Mouse (Mus musculus): ENCODE measurements around the gene Jmjd1c. TPM values are rescaled to one million over a fixed set of nuclear protein-coding genes. Genes with fewer than 3 reads are reported as not detected.

Jmjd1c gene
- total RNA-seq (2015; ENCODE audit: low replicate concordance) (33.5 and 37.1 TPM in 2 replicates), total RNA-seq (2017; ENCODE audit: low replicate concordance) (19.8 and 26.1 TPM in 2 replicates)

DNA sequence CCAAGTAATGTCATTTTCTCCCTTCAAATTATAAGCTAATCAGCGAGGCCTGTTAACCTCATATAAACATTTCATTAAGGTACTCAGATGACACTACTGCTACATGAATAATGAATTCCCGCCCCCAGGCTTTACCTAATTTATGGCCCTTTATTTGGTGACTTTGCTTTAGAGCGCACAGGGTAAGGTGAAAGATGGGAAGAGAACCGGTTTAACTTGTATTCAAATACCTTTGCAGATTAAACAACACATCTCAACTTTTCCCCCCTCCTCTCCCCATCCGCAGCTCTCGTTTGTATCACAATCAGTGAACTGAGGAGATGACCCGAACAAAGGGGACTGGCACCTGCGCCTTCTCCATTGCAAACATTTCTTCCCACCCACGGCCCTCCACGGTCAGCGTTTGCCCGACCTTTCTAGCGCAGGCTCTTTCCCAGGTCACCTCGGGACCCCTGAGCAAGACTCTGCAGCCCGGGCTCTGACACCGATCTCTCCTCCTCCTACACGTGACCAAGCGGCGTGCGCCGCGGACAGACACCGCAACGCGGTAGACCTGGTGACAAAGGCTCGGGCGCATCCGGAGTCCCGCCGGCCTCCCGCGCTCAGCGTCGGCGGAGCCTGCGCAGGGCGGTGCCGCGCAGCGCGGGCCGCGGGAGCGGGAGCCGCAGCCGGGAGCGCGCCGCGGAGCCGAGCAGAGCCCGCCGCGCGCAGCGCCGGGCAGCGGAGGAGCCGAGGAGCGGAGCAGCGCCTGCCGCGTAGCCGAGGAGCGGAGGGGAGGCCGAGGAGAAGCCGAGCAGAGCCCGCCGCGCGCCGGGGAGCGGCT is at the start of gene Jmjd1c:
Gene Jmjd1c (plus strand): TSS at position 328 of the 823 bp plus-strand sequence.
- peak; percentile 45; the same call in 1 of the 2 replicates for ATAC-seq (replicated peaks; ENCODE audit: low FRiP score, poor library complexity, severe bottlenecking)

DNA sequence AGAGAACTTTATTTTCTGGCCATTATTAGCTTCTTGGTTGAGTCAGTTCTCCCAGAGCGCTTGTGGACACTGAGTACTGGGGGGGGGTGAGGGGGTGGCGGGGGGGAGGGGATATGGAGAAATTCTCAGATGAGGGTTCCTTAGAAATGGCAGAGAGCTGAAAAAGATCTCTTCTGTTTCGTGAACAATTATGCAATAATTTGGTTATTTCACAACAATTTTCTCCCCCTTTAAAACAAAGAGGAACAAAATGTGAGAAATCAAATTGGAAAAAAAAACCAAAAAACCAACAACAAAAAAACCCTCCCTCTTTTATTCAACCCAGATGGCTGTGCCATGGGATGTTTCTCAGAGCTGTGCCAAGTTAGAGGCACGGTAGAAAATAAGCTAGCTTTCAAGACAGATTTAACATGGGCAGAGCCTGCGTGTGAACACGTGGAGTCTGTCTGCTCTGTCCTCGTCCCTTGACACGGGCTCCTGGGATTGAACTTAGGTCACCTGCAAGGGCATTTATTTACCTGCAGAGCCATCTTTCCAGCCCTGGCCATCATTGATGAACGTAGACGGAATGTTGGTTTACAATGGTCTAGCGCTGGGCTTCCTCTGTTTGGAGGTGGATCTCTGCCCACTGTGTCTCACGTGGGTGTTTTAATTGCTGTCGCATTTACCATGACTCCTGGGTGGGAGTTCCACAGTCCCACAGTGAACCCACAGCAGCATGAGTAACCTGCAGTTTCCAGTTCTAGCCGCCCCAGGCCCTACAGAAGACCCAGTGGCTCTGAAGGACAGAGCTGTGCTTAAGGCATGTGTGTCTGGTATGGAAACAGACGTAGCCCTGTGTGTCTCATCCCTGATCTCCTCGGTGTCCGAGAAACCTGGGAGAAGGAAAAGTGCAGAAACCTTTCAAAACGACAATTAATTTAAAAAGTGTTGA is 47.9 kb upstream of the Jmjd1c start:
- ATAC-seq (replicated peaks; ENCODE audit: low FRiP score, poor library complexity, severe bottlenecking): no peak

DNA sequence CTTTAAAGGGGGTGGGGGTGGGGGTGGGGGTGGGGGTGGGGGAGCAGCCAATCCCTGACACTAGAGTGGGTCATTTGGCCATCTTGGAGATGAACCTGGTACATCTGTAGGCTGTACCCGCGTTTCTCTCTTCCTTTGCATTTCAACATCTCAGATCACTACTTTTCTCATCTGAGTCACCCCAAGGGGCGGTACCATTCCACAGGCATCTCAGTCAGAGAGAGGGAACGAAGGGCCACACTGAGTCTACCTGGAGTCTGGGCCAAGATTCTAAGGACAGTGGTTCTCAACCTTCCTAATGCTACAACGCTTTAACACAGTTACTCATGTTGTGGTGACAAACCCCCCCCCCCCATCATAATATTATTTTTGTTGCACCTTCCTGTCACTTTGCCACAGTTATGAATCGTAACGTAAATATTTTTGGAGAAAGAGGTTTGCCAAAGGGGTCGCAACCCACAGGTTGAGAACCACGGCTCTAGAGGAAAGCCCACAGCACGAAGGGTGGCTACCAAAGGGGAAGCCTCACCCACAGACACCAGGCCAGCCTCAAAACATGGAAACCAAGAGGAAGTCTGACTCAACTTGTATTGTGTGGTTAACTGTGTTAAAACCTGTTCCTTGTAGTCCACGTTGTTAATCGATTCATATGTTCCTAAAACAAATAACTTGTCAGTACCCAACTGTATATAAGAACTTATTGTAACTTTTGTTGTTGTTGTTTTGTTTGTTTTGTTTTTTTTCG is 46.9 kb upstream of the Jmjd1c start:
- no peak for ATAC-seq (replicated peaks; ENCODE audit: low FRiP score, poor library complexity, severe bottlenecking)

DNA sequence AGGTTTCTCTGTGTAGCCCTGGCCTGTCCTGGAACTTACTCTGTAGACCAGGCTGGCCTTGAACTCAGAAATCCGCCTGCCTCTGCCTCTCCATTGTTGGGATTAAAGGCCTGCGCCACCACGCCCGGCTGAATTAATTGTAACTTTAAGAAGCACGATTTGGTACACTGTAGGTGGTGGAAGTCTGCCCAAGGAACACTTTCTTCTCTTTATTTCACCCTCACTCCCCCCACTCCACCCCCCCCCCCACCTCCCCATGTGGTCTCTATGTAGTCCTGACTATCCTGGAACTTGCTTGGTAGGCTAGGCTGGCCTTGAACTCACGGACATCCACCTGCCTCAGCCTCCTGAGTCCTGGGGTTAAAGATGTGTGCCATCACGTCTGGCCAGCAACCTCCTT is 46.3 kb upstream of the Jmjd1c start:
- ATAC-seq (replicated peaks; ENCODE audit: low FRiP score, poor library complexity, severe bottlenecking): no peak

DNA sequence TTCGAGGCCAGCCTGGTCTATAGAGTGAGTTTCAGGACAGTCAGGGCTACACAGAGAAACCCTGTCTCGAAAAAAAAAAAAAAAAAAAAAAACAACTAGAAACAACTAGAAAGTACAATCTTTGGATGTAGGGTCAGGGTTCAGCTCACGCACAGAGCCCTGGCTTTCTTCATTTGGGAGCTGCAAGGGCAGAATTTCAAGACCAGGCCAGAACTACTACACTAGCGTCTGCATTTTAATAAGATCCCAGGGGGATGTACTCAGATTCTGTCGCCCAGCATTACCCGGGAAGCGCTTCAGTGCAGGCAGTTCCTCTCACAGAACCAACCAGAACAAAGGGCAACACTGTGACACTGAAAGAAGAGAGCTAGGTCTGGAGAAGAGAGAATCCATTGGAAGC is 45.2 kb upstream of the Jmjd1c start:
- ATAC-seq (replicated peaks; ENCODE audit: low FRiP score, poor library complexity, severe bottlenecking): no peak

DNA sequence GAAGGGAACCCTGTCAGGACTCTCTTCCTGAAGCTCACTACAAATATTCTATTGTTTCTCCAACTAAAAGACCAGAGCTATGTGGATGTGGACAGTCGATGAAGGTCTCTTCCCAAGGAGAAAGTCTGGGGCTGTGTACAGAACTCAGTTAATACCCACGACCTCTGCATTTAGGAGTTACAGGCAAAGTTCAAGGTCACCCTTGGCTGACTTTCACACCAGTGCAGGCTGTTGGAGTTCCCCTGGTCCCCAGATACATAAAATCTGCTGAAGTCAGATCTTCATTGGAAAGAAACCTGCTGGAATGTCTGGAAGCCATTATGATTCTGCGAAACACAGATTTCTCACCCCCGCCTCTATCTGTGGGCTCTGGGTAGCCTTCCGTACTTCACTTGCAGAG is 44.5 kb upstream of the Jmjd1c start:
- ATAC-seq (replicated peaks; ENCODE audit: low FRiP score, poor library complexity, severe bottlenecking): no peak

DNA sequence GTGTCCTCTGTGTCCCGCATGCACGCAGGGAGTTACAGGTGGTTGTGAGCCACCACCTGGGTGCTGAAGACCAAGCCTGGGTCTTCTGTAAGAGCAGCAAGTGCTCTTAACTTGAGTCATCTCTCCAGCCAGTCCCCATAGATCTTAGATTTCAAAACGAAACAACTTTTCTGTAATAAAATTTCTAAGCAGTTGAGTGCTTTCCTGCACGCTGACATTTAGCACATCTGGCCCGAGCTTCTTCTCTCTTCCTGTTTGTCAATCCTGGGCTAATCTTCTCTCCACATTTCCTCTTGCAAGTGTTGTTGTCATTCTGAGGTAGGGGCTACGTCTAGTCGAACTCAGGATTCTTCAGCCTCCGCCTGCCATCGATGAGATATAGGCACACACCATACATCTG is 43.5 kb upstream of the Jmjd1c start:
- no peak for ATAC-seq (replicated peaks; ENCODE audit: low FRiP score, poor library complexity, severe bottlenecking)

DNA sequence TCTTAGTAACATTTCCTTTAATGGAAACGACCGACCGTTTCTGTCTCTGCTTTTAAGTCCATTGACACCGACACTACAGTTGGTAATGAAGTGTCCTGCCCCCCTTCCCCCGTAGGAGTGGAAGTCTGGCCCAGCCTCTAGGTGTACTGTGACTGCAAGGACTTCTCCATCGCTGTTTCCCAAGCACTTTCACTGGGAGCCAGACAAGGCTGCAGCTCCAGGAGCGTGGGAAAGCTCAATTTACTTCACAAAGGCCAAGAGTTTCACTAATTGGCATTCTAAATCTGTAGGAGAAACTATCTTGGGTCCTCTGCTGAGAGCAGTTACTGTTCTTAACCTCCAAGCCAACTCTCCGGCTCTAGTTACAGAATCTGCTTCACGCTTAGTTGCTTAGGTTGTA is 42.5 kb upstream of the Jmjd1c start:
- no peak for ATAC-seq (replicated peaks; ENCODE audit: low FRiP score, poor library complexity, severe bottlenecking)

DNA sequence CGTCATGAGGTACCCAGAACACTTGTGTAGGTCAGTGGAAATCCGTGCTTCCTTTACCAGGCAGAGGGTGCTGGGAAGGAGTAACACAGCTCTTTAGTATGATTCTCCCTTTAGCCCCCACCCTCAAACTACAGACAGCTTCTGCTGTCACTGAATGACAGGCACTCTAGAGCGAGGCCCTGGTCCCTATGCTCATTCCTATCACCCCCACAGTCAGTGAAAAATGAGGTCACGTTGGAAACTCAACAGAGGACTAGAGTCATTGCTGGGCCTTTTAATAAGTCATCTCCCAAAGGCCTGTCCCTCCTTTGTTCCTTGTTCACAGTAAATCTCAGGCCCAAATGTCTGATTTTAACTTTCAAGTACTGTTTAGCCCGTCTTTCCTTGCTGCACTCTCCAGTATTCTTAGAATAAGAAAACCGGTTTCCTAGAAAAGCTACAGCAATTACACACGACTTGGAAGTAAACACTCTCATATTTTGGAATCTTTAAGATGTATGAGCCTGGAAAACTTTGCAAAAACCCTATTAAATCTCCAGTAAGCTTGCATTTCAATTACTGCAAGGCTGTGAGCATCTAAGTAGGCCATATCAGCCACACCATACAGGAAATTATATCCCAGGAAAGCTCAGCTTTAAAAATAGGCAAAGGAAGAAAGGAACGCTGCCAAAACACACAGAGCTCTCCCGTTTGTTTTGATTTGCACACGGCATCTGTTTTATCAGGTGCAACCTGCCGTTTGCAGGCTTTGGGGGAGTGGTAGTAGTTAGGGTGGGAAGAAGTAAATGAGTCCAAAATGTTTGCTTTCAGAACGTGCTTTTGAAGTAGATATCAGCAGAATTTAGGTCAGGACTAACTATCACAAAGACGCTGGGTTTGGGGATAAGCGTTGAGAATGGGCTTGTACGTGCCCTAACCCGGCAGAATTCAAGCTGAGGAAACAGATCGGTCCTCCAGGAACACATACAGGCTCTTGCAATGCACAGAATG is 39.8 kb upstream of the Jmjd1c start:
- ATAC-seq (replicated peaks; ENCODE audit: low FRiP score, poor library complexity, severe bottlenecking): no peak

DNA sequence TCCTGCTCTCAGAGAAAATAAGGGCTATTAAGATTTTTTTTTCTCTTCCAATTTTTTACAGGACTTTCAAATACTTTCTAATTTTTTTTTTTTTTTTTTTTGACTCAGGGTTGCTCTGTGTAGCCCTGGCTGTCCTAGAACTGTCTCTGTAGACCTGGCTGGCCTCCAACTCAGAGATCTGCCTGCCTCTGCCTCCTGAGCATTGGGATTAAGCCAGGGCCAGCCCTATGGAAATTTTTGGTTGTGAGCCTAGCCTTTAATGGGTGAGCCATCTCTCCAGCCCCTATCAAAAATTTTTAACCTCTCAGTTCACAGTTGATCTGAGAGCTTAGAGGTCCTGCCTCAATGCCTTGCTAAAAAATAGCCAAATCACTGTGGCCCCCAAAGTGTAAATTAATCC is 38.7 kb upstream of the Jmjd1c start:
- ATAC-seq (replicated peaks; ENCODE audit: low FRiP score, poor library complexity, severe bottlenecking): no peak

DNA sequence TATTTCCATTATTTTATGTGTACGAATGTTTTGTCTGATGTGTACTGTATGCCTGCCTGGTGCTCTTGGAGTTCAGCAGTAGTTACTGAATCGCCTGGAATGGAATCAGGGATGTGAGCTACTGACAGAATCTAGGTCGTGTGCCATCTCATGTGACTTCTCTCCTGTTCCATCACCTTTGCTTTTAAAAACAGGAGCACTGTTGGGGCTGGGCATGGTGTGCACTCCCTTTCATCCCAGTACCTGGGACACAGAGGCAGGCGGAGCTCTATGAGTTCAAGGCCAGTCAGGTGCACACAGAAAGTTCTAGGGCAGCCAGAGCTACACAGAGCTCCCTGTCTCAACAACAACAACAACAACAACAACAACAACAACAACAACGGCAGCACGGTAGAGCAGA is 38.2 kb upstream of the Jmjd1c start:
- no peak for ATAC-seq (replicated peaks; ENCODE audit: low FRiP score, poor library complexity, severe bottlenecking)

DNA sequence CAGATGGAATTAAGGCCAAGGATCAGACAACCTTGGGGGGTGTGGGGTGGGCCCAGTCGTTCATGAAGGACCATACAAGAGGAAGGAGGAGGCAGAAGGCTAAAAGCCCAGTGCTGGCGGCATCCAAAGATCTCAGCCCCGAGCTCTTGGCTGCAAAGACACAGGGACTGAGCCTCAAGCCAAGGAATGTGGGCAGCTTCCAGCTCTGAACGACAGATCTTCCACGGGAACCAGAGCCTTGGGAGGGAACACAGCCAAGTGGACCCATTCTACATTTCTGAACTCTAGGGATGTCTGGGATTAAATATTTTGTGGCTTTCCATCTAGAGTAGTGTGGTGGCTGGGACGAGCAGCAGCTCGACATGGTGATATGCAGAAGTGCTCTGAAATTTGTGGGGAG is 37.6 kb upstream of the Jmjd1c start:
- ATAC-seq (replicated peaks; ENCODE audit: low FRiP score, poor library complexity, severe bottlenecking): no peak

DNA sequence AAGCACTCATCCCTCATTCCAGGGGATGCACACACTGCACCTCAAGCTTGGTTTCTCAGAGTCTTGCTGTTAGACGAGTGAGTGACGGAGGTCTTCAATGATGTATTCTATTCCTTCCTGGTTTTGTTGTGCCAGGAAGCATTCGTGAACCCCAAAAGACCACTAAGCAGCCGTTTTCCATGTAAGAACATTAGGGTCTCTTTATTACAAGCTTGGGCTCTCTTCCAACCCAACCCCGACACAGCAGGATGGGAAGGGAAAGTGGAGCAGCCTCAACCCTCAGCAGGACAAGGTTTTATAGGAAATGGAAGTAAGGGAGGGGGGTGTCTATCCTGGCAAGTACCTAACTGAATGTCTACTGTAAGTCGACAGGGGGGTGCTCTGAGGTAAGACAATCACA is 37.2 kb upstream of the Jmjd1c start:
- ATAC-seq (replicated peaks; ENCODE audit: low FRiP score, poor library complexity, severe bottlenecking): no peak

DNA sequence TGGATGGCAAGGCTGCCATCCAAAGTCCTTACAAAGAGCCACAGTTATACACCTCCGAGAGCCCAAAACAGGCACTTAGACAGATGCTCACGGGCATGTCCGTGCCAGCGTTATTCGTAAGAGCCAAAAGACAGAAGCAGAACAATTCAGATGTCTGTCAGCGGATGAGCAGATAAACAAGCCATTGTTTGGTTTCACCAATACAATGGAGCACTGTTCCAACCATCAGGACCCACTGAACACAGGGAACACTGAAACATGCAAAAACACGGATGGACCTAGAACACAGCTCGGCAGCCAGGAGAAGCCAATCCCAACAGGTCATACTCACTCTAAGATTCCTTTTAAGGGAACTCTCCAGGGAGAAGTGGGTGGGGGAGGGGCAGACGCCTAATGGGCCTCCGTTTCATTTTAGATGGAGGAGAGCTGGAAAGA is 34.5 kb upstream of the Jmjd1c start:
- no peak for ATAC-seq (replicated peaks; ENCODE audit: low FRiP score, poor library complexity, severe bottlenecking)

DNA sequence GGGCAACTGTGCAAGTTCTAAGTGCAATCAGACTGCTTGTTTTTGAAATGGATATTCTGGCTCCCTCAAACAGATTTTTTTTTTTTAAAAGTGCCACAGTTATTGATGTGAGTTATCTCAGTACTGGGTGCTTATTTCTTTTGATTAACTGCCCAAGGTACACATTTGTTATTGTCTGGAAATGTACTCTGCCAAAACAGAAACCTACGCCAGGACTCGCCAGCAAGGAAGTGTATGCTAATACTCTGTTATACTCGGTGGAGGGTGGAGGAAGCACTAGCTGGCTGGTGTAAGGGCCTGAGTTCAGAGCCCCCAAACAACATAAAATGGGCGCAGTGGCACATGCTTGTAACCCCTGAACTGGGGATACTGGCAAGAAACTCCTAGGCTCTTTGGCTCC is 34.1 kb upstream of the Jmjd1c start:
- ATAC-seq (replicated peaks; ENCODE audit: low FRiP score, poor library complexity, severe bottlenecking): no peak

DNA sequence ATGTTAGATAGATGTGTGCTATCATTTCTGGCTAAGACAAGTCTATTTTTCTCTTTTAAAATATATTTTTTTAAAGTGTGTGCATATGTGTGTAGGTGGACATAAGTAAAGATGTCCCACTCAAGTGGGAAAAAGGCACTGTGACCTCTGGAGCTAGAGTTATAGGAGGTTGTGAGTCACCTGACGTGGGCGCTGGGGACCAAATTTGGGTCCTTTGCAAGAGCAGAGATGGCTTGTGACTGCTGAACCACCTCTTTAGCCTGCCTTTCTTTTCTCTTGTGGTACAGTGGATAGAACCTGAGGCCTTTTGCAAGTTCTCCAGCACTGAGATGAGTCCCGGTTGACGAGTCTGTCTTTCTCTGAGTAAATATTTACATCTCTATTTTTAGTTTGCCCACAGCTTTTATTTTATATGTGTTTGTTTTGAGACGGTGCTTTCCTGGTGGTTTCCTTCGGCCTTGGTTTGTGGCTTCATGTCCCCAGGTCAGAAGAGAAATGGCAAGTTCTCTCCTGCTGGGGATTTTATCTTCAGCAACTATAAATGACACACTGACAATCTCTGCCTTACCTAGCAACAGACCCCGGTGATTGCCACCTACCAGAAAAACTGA is 30.5 kb upstream of the Jmjd1c start:
- no peak for ATAC-seq (replicated peaks; ENCODE audit: low FRiP score, poor library complexity, severe bottlenecking)

DNA sequence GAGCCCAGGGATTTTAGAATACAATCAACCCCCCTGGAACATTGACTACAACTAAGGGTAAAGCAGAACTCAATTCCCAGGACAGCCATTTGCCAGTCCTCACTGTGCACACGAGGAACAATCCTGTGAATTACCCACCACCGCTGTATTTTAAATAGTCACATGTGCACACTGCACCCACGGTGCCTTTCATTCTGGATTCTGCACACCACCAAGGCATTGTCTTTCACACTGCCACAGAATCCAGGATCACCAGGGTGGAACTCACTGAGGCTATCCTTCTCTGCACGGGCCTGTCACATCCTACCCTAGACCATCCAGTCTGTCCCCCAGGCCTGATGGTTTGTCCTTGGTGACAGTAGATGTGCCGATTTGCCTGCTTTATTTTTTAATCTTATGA is 30.0 kb upstream of the Jmjd1c start:
- ATAC-seq (replicated peaks; ENCODE audit: low FRiP score, poor library complexity, severe bottlenecking): no peak

DNA sequence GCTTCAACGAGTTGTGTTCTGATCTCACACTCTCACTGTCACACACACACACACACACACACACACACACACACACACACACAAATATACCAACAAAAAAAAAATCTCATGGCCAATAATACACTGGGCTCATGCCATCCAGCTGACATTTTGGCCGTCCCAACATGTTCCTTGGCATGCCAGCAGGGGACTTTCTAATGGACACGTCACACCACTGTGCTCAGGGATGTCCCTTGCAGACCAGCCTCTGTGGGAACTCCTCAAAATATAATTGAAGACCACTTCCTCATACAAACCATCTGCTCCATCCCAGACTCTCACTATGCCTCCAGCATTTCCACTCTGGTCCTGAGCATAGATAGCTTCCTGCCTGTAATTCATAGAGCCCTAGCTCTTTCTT is 29.5 kb upstream of the Jmjd1c start:
- no peak for ATAC-seq (replicated peaks; ENCODE audit: low FRiP score, poor library complexity, severe bottlenecking)

DNA sequence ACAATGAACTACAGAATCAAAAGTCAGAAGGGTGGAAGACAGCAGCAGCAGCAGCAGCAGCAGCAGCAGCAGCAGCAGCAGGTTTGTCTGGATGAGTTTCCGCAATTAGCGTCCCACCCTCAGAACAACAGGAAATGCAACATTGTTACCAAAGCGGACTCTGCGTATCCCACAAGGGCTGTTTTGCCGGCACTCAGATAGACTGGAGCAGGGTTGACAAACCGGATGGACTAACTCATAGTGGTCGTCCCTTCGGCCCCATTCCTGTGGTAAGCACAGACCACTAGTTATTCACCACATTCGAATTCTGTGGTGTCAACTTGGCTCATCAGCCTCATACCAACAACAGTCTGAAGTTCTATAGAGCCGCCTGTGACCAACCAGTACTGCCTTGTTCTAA is 26.9 kb upstream of the Jmjd1c start:
- no peak for ATAC-seq (replicated peaks; ENCODE audit: low FRiP score, poor library complexity, severe bottlenecking)
